Mouse (Mus musculus) heart, postnatal 0 days (tissue): ENCODE data around the gene Ankrd9. TPM values are rescaled to one million over a fixed set of nuclear protein-coding genes. Genes with fewer than 3 reads are reported as not detected.
A peak's percentile ranks its signal among the peaks of the same experiment; 100 is the strongest.

ENCODE experiments used
- ATAC-seq: fragments of 200-750 bp; cut with Nextera tagmentation; 2 replicates; pipeline ENCODE4 v1.8.0; 2017; ENCODE audit warnings: low read depth, moderate number of reproducible peaks, moderate library complexity; ENCODE audit not compliant: insufficient read depth
- DNase-seq: peaks from one replicate; pipeline ENCODE4 v3.0.0-alpha.2; 2016; ENCODE audit warnings: low spot score
- H3K27ac ChIP-seq: fragments of 300-500 bp; sonication (generic); 2 replicates; pipeline ENCODE4 v1.5.1; 2014; ENCODE audit warnings: low read depth, mild to moderate bottlenecking
- H3K27me3 ChIP-seq: fragments of 300-500 bp; sonication (generic); 2 replicates; pipeline ENCODE4 v1.6.1; 2014; ENCODE audit warnings: low read length, mixed read lengths; ENCODE audit not compliant: control insufficient read depth, insufficient read depth
- H3K36me3 ChIP-seq: fragments of 300-500 bp; sonication (generic); replicated peaks from 2 replicates; pipeline ENCODE4 v1.6.1; 2014; ENCODE audit warnings: low read length, mixed read lengths; ENCODE audit not compliant: control insufficient read depth, insufficient read depth
- H3K4me1 ChIP-seq: fragments of 300-500 bp; sonication (generic); 2 replicates; pipeline ENCODE4 v1.6.1; 2014; ENCODE audit warnings: antibody characterized with exemption; ENCODE audit not compliant: control insufficient read depth, insufficient read depth
- H3K4me2 ChIP-seq: fragments of 300-500 bp; sonication (generic); 2 replicates; pipeline ENCODE4 v1.6.1; 2014; ENCODE audit warnings: low read depth, mild to moderate bottlenecking, low read length, moderate library complexity
- H3K4me3 ChIP-seq: fragments of 300-500 bp; sonication (generic); 2 replicates; pipeline ENCODE4 v1.5.1; 2014; ENCODE audit warnings: low read depth, low read length
- H3K9ac ChIP-seq: fragments of 300-500 bp; sonication (generic); replicated peaks from 2 replicates; pipeline ENCODE4 v1.6.1; 2014; ENCODE audit warnings: low read depth, low read length, mixed read lengths
- H3K9me3 ChIP-seq: fragments of 300-500 bp; sonication (generic); replicated peaks from 2 replicates; pipeline ENCODE4 v1.6.1; 2016; ENCODE audit warnings: low read length; ENCODE audit not compliant: control insufficient read depth
- CTCF ChIP-seq: IDR thresholded peaks from 2 replicates; pipeline ENCODE4 v1.5.1; 2016; ENCODE audit warnings: antibody characterized with exemption, control low read depth, low read depth
- EP300 ChIP-seq: IDR thresholded peaks from 2 replicates; pipeline ENCODE4 v1.6.1; 2016; ENCODE audit warnings: antibody characterized with exemption, low read depth
- WGBS: fragments of 180-500 bp; shearing (Covaris S2); extraction: QIAGEN DNeasy Blood & Tissue Kit; methylation state at CpG from one replicate; pipeline ENCODE4 v1.1.7; 2014; 5-methylcytosine and 5-hydroxymethylcytosine counted together
- polyA plus RNA-seq: library from polyadenylated mRNA; unstranded; fragments of >200 nt; fragmentation: Nextera tagmentation; extraction: Ambion mirVana; gene quantifications from 2 replicates; pipeline ENCODE4 v1.2.1, GENCODE M21; 2015
- total RNA-seq: library from RNA; depleted of rRNA; stranded (reverse); fragments of >200 nt; gene quantifications from 2 replicates; pipeline ENCODE4 v1.2.3, GENCODE M21; 2014; ENCODE audit warnings: low replicate concordance

Ankrd9 gene
- total and polyA plus RNA-seq, 2 experiments from 2014 or later: 34.6 to 39.1 TPM

GRCm38 (mm10) chr12:110979808-110980207, 968 bp upstream of the Ankrd9 start:
- no peaks in the 10 kb centered on the region for H3K27me3 ChIP-seq
- H3K9ac ChIP-seq: no peak overlapping the region
- DNase-seq (no peak), ATAC-seq (no peak)
- H3K4me2 ChIP-seq: no peak overlapping the region
- 75% methylated on average over 3 of the region's 3 CpGs for WGBS
- H3K4me3 ChIP-seq: no peak overlapping the region
- H3K36me3 ChIP-seq: peaks cover 17% of the 10 kb centered on the region
- H3K27ac ChIP-seq: no peak overlapping the region
- H3K4me1 ChIP-seq: peaks cover 5% of the 10 kb centered on the region; the same call in 1 of the 2 replicates
- no peaks in the 10 kb centered on the region for H3K9me3 ChIP-seq
- TF ChIP-seq CTCF (no peak), EP300 (no peak)

- H3K4me3 ChIP-seq: peak overlapping the region; percentile 62
- peak overlapping the region; percentile 90 for H3K27ac ChIP-seq
- peak overlapping the region; percentile 46 for H3K9ac ChIP-seq
- no peaks in the 10 kb centered on the region for H3K9me3 ChIP-seq
- peak overlapping the region; percentile 74 for H3K4me2 ChIP-seq
- no peak for DNase-seq
- TF ChIP-seq CTCF (no peak; the same call in 1 of the 2 replicates), EP300 (no peak)
- H3K27me3 ChIP-seq: no peaks in the 10 kb centered on the region
- ATAC-seq: peak; percentile 12; the same call in 1 of the 2 replicates
- WGBS: 31% methylated on average over 14 of the region's 14 CpGs
- H3K36me3 ChIP-seq: peaks cover 24% of the 10 kb centered on the region
- peaks cover 16% of the 10 kb centered on the region; the same call in 1 of the 2 replicates for H3K4me1 ChIP-seq
Measured at GRCm38 (mm10) chr12:110977896-110978606, 789 bp downstream of the Ankrd9 start.

- WGBS: 87% methylated on average over 18 of the region's 18 CpGs
- no peak overlapping the region for H3K27ac ChIP-seq
Measured at GRCm38 (mm10) chr12:110977345-110977733, 1.5 kb downstream of the Ankrd9 start.

GRCm38 (mm10) chr12:110976589-110977344, 2.1 kb downstream of the Ankrd9 start:
- 88% methylated on average over 60 of the region's 60 CpGs for WGBS
- TF ChIP-seq EP300: no peak
- TF ChIP-seq CTCF: no peak
- Histone ChIP-seq H3K4me2 (no peak overlapping the region), H3K27me3 (no peaks in the 10 kb centered on the region), H3K9ac (no peak overlapping the region), H3K27ac (no peak overlapping the region), H3K4me1 (peaks cover 16% of the 10 kb centered on the region; the same call in 1 of the 2 replicates), H3K9me3 (no peaks in the 10 kb centered on the region), H3K4me3 (no peak overlapping the region), H3K36me3 (peaks cover 26% of the 10 kb centered on the region)
- DNase-seq (no peak), ATAC-seq (no peak)

More at GRCm38 (mm10) chr12:110977345-110977733, 1.5 kb downstream of the Ankrd9 start:
- ATAC-seq: no peak
- H3K9me3 ChIP-seq: no peaks in the 10 kb centered on the region
- H3K4me2 ChIP-seq: peak overlapping the region; percentile 74; the same call in 1 of the 2 replicates
- peaks cover 16% of the 10 kb centered on the region; the same call in 1 of the 2 replicates for H3K4me1 ChIP-seq
- H3K36me3 ChIP-seq: peaks cover 24% of the 10 kb centered on the region
- H3K4me3 ChIP-seq: no peak overlapping the region
- TF ChIP-seq CTCF (no peak), EP300 (no peak)
- no peaks in the 10 kb centered on the region for H3K27me3 ChIP-seq
- DNase-seq: no peak
- no peak overlapping the region for H3K9ac ChIP-seq

GRCm38 (mm10) chr12:110975838-110976468, 2.9 kb downstream of the Ankrd9 start:
- Histone ChIP-seq H3K36me3 (peaks cover 28% of the 10 kb centered on the region), H3K27me3 (no peaks in the 10 kb centered on the region), H3K9ac (no peak overlapping the region), H3K4me1 (peaks cover 16% of the 10 kb centered on the region; the same call in 1 of the 2 replicates), H3K4me3 (no peak overlapping the region), H3K27ac (no peak overlapping the region), H3K9me3 (no peaks in the 10 kb centered on the region), H3K4me2 (no peak overlapping the region)
- ATAC-seq (no peak), DNase-seq (no peak)
- 68% methylated on average over 4 of the region's 4 CpGs for WGBS
- TF ChIP-seq CTCF (no peak), EP300 (no peak)
